Mouse (Mus musculus): ENCODE measurements at regions not wholly inside any gene's neighbourhood (a gene's known extent, or its start where the extent isn't known, plus 50 kb on each side); places are given as distances from the start of the nearest gene placed in this dataset.

DNA sequence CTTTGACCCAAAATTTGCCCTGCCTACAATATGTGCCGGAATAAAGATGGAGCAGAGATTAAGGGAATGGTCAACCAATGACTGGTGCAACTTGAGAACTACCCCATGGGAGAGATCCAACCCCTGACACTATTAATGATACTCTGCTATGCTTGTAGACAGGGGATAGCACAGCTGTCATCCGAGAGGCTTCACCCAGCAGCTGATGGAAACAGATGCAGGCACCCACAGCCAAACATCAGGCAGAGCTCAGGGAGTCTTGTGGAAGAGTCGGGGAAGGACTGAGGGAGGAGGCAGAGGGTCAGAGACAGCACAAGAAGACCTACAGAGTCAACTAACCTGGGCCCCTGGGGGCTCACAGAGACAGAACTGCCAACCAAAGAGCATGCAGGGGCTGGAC, 395.8 kb downstream of the Cd83 start:
- DNase-seq (ENCODE audit: low spot score in 2 of 2) = no peak

GRCm38 (mm10) chr13:44182544-44183191, 398.1 kb downstream of the Cd83 start:
- no peak for DNase-seq (ENCODE audit: low spot score in 2 of 2)

DNA sequence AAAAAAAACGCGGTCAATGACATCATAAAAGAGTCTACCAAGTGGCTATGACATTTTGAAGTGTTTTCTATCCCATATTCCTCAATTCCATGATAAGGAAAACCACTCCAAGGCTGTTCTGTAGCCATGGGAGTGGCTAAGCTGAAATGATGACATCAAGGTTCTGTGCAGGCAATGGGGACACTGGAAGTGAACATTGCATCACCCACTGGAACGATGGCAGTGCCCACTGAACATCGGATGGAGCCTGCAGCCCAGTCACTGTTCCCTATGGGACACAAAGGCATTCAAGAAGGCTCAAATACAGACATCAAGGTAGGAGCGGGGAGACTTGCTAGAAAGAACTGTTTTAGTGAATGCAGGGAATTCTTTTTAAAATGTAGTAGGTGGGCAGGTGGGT, 410.8 kb downstream of the Cd83 start:
- no peak for DNase-seq (ENCODE audit: low spot score in 2 of 2)

DNA sequence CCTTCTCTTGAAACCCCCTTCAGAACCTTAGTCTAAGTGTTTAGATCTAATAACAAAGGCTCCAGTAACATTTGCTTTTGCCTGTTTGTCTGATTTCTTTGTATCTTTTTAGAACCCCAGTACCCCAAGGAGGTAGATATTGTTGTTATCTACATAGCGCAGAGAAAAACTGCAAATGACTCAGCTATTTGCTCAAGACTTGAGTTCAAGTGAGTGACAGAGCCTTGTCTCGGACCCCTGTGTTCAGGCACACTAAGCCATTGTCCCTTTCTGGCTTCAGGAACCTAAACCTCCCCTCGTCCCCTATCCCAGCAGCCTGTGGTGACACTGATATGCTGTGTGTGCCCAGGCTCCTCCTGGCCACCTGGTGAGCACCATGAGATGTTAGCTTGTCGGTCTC, 421.5 kb downstream of the Cd83 start:
- no peak for DNase-seq (ENCODE audit: low spot score in 2 of 2)

GRCm38 (mm10) chr13:44206448-44206847, 421.9 kb downstream of the Cd83 start:
- DNase-seq (ENCODE audit: low spot score in 2 of 2) = no peak

DNA sequence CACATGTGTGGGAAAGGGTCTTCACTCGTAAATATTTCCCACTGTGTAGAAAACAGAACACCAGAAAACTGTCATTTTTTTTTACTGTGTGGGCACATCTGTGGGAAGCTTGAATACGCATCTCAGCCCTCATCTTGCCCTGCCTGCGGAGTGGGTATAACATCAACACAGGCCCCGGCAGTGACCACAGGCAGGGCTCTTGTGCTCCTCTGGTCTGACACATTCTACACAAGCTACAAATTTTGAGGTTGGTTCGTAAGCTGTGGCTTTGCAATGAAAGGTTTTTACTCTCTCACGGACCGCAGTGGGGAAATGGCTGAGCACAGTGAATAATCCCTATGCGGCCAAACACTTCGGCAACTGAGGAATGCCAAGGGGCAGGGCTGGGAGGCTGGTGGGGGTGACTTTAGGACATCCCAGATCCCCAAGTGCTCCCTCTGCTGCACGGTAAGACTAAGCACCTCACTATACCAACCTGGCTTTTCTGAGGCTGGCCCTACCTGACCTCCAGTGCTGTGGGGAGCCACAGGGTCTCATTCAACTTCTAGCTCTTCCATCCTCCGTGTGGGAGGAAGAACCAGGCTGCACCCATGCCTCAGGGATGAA, 422.9 kb downstream of the Cd83 start:
- no peak for DNase-seq (ENCODE audit: low spot score in 2 of 2)

DNA sequence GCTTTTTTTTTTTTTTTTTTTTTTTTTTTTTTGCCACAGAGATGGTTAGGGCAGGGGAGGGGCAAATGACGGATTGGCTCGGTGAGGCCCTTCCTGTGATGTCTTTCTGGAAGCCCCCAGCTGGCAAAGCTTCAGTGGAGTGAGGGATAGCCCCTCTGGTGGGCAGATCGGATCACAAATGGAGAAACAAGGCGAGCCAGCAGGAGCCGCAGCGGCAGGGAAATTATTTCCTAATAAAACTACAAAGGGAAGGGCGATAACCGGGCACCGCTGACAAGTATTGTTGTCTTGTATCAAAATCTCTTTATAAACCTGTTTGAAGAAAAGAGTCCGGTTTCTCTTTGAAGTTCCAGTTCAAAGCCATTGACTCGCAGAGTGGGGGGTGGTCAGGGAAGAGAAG, 424.5 kb downstream of the Cd83 start:
- DNase-seq (ENCODE audit: low spot score in 2 of 2) = no peak

GRCm38 (mm10) chr13:44210123-44210522, 425.5 kb downstream of the Cd83 start:
- DNase-seq (ENCODE audit: low spot score in 2 of 2) = no peak

GRCm38 (mm10) chr13:44212356-44212755, 427.8 kb downstream of the Cd83 start:
- DNase-seq (ENCODE audit: low spot score in 2 of 2) = no peak

- DNase-seq (ENCODE audit: low spot score in 2 of 2) = no peak
Observed at GRCm38 (mm10) chr13:44212936-44213335, 428.4 kb downstream of the Cd83 start.

- DNase-seq (ENCODE audit: low spot score in 2 of 2) = no peak
Observed at GRCm38 (mm10) chr13:44218266-44218665, 433.7 kb downstream of the Cd83 start.

DNA sequence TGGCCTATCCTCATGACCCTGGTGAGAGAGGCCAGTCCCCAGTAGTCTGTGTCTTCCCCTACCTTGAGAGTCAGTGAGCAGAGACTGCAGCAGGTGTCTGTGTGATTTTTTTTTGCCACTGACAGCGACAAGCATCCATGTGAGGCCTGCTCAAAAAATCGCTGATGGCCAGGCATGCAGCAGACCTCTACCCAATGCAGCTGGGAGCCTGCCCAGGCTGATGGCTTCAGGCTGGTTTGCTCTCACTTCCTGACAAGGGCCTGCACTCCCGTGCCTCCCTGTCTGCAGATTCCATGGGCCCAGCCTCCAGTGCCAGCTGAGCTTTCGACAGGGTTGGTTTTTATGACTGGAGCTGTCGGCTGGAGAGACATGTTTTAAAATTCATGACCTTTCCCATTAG, 437.1 kb downstream of the Cd83 start:
- no peak for DNase-seq (ENCODE audit: low spot score in 2 of 2)

- DNase-seq (ENCODE audit: low spot score in 2 of 2) = no peak
Observed at GRCm38 (mm10) chr13:44222335-44222734, 437.8 kb downstream of the Cd83 start.

DNA sequence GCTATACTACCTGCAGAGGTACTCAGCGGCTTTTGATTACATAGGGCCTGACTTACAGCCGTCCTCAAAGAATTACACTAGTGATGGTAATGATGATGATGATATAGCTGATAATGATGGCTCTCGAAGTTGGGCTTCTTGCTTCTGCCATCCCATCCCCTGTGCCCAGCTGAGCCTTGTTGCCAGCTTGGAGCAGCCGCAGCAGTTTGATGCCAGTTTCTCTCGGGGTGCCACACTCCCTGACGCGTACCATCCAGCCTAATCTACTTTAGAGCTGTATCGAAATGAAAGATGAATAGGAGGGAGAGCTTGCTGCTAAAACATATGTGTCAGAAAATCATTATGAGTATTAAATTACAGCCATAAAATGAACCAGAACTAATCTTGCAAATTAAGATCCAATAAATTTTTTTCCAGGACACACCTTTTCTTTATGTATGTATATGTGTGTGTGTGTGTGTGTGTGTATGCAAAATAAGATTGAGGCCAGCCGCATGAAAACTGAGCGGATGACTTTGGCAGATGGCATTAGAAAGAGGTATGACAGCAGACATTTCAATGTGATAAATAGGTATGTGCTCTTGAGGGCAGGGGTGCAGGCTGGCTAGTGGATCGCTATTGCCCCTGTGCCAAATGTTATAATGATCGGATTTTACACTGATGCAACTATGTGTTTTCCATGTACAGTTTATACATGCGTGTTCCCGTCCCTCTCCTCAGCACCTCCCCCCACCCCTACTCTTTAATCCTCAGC, 443.3 kb downstream of the Cd83 start:
- DNase-seq (ENCODE audit: low spot score in 2 of 2) = no peak

GRCm38 (mm10) chr13:44228540-44229135, 444.1 kb downstream of the Cd83 start:
- no peak for DNase-seq (ENCODE audit: low spot score in 2 of 2)

DNA sequence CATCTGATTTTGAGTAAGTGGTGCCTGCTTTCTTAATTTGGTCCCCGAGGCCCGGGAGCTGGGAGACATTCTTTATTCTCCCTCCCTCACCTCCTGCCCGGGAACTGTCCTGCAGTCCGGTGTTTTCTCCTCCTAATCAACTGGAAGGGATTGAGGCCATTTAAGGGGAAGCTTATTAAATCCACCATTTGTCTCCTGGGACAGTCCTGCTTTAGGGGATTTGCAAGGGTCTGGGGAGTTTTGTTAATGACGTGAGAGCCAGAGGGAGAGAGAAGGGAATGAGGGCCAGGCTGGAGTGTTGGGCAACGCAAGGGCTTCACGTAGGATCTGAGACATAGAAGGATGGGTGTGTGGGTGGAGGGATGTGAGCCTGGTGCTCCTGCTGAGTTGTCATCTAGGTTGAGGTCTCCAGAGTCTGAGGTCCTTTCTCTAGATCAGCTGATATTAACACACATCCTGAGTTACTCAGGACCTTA, 444.6 kb downstream of the Cd83 start:
- no peak for DNase-seq (ENCODE audit: low spot score in 2 of 2)

- DNase-seq (ENCODE audit: low spot score in 2 of 2) = no peak
Observed at GRCm38 (mm10) chr13:44231403-44231802, 446.8 kb downstream of the Cd83 start.

- no peak for DNase-seq (ENCODE audit: low spot score in 2 of 2)
Observed at GRCm38 (mm10) chr13:44231868-44232715, 447.5 kb downstream of the Cd83 start.

- no peak for DNase-seq (ENCODE audit: low spot score in 2 of 2)
Observed at GRCm38 (mm10) chr13:44232716-44233051, 448.1 kb downstream of the Cd83 start.

DNA sequence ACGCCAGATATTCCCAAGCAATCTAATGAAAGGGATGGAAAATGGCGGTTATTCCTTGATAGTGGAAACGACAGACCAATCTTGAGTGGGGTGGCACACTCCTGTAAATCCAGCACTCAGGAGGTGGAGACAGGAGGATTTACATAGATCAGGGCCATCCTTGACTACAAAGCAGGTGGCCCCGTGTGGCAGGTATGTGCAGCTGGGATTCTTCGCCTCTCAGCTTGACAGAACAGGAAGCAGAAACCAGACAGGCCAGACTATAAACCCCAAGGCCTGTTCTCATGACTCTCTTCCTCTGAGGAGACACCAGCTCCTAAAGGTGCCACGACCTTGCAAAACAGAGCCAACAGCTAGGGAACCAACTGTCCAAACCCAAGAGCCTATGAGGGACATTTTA, 449.7 kb downstream of the Cd83 start:
- no peak for DNase-seq (ENCODE audit: low spot score in 2 of 2)

DNA sequence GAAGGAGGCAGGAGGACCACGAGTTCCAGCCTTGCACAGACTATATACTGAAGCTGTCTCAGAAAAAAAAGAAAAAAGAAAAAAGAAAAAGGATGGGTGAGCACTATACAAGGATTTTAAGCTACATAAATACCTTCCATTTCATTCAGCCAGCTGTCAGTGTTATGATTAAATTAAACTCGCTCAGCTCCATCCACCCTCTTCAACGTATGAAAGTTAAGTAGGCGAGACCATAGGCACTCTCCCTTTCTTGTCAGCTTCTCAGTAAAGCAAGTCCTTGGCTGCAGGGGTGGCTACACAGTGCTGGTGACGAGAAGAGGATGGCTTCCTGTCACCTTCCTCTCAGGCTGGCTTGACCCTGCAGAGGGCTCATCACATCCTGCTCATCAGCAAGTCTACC, 450.7 kb downstream of the Cd83 start:
- DNase-seq (ENCODE audit: low spot score in 2 of 2) = no peak

- no peak for DNase-seq (ENCODE audit: low spot score in 2 of 2)
Observed at GRCm38 (mm10) chr13:44235941-44236340, 451.4 kb downstream of the Cd83 start.

Measured in spleen, postnatal 10 days (tissue).